Mouse (Mus musculus) macrophage (primary cell): ENCODE results near the gene Fam72a. TPM values are rescaled to one million over a fixed set of nuclear protein-coding genes. Genes with fewer than 3 reads are reported as not detected.
A peak's percentile ranks its signal among the peaks of the same experiment; 100 is the strongest.

Source experiments
- H3K27ac ChIP-seq: fragments of 350-480 bp; formaldehyde crosslinking; 2 replicates; pipeline ENCODE4 v1.9.0; 2021
- H3K36me3 ChIP-seq: fragments of 350-480 bp; formaldehyde crosslinking; 2 replicates; pipeline ENCODE4 v1.9.0; 2021; ENCODE audit errors: inconsistent target
- H3K4me3 ChIP-seq: fragments of 350-480 bp; formaldehyde crosslinking; 2 replicates; pipeline ENCODE4 v1.9.0; 2021; ENCODE audit errors: inconsistent target
- H3K79me2 ChIP-seq: fragments of 350-480 bp; formaldehyde crosslinking; 2 replicates; pipeline ENCODE4 v1.9.0; 2021; ENCODE audit errors: inconsistent target
- WGBS: methylation state at CpG from one replicate; pipeline ENCODE4 v1.1.7; 2026; ENCODE audit warnings: inconsistent platforms; ENCODE audit not compliant: missing documents; 5-methylcytosine and 5-hydroxymethylcytosine counted together
- polyA plus RNA-seq: library from polyadenylated mRNA; stranded (reverse); fragments of 250-400 nt; gene quantifications from 3 replicates; pipeline ENCODE4 v1.2.4, GENCODE M21; 2018; ENCODE audit warnings: inconsistent platforms
- total RNA-seq, 78 experiments: library from RNA; depleted of rRNA; stranded (reverse); fragments of 250-400 nt; gene quantifications; 1 replicate in 9 of 78; 2 replicates in 24 of 78; 3 replicates in 43 of 78; 4 replicates in 2 of 78; pipeline ENCODE4 v1.2.4; 2018; ENCODE audit warnings: inconsistent platforms in 56 of 78

Fam72a gene
- 10 to 100 TPM in 10 of 26 experiments, 1 to 10 TPM in 16; 1.0 to 19.6 (median 5.3) TPM for total RNA-seq (2018; cell fraction: chromatin; rRNA removed)
- total RNA-seq (2018; cell fraction: cytosol; rRNA removed) = 10 to 100 TPM in 2 of 26 experiments, 1 to 10 TPM in 23, under 1 TPM in 1; 0.85 to 11.1 (median 3.3) TPM
- 10 to 100 TPM in 13 of 26 experiments, 1 to 10 TPM in 13; 2.0 to 33.8 (median 9.0) TPM for total RNA-seq (2018; cell fraction: nucleus; rRNA removed)
- 1.5 to 5.9 TPM (median 2.1 TPM) in 3 replicates for polyA plus RNA-seq

DNA sequence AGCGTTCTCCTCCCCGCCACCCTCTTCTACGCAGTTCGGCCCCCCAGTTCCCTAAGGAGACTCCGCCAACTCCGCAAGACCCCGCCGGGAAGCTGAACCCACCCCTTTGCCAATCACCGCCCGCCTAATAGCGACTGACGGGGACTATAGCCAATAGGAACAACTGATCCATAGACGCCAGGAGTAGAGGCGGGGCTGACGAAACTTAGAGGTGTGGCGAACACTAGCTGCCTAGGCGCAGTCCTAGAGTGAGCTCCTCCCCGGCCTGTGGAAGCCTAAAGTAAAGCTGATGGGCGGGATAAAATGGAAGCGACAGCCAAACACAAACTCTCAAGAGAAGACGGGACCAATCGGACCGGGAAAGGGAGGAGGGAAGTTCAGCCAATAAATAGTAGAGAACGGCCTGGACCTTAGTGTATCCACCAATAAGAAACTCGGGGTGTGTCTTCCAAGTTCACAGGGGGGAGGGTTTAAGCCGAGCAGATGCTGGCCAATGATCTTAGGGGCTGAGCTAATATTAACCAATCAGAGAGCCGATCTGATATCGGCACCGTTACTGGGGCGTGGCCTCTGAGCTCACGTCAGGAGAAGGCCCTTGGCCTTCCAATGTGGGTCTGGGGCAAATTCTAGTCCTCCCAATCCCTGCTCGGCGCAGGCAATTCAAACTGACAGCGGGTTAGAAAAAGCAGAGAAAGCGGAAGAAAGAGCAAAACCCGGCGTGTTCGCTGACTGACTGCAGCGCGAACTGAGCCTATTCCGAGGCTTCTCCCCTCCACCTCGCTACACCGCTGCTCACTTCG, at the start of gene Fam72a, which contains the start of gene Srgap2:
Gene Fam72a (plus strand): TSS at position 623 of the 800 bp plus-strand sequence.
Gene Srgap2 (minus strand): TSS at position 72 of the 800 bp plus-strand sequence.
- no peaks in the 10 kb centered on the region for H3K36me3 ChIP-seq
- 2% methylated on average over 36 of the region's 44 CpGs for WGBS

DNA sequence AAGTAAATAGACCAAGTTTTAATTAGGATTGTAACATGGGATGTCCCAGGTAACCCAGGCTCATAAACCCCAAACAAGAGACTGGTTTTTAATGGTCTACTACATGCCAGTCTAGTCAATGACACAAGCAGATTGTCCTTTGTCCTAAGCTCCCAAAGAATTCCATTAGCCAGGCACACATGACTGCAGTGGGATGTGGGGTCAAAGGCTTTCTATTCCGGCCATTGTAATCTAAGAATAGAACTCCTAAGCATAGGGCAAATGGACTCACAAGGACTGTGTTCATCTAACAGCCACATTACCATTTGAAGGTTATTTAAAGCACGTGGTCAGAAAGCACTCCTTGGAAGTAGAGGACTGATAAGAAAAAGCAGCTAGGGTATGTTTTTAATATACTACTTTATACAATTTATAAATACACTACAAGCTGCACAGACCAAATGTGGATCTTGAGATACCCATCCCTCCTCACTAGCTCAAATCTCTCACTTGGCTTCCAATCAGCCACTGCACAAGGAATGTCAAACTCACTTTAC, 48.9 kb upstream of the Fam72a start:
- no peaks in the 10 kb centered on the region for H3K36me3 ChIP-seq
- peaks cover 99% of the 10 kb centered on the region for H3K79me2 ChIP-seq
- H3K27ac ChIP-seq = no peak overlapping the region
- H3K4me3 ChIP-seq = no peak overlapping the region
- WGBS = 94% methylated on average over 2 of the region's 2 CpGs

More for the DNA sequence above, at the start of gene Fam72a, which contains the start of gene Srgap2:
- Histone ChIP-seq H3K79me2 (peaks cover 67% of the 10 kb centered on the region), H3K4me3 (peak within 1 kb of the TSS; percentile 80), H3K27ac (peak within 1 kb of the TSS; percentile 91)

- no peaks in the 10 kb centered on the region for H3K36me3 ChIP-seq
- H3K27ac ChIP-seq = peak overlapping the region; percentile 19; the same call in 1 of the 2 replicates
- H3K79me2 ChIP-seq = peaks cover 100% of the 10 kb centered on the region
- no peak overlapping the region for H3K4me3 ChIP-seq
Measured at GRCm38 (mm10) chr1:131481391-131481790, 46.3 kb upstream of the Fam72a start.

DNA sequence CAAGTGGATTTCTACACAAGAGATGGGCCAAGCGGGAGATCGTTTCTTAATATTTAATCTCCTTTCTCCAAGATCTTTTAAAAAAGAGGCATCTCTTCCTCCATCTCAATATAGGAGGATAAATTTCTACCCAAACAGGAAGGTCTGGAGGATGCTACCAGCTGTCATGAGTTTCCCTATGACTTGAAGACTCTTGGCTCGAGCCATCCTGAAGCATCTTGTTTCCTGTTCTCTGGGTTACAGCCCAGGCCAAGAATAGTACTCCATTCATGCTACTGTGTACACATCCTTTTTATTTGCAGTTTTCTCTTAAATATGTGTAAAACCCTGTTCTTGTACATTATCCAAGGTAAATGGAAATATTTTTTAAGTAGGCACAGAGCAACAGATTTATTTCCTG, 45.5 kb upstream of the Fam72a start:
- H3K79me2 ChIP-seq = peaks cover 100% of the 10 kb centered on the region
- H3K27ac ChIP-seq = peak overlapping the region; percentile 19
- no peak overlapping the region for H3K4me3 ChIP-seq
- 0% methylated on average over 1 of the region's 3 CpGs for WGBS
- H3K36me3 ChIP-seq = no peaks in the 10 kb centered on the region

GRCm38 (mm10) chr1:131486094-131486850, 41.4 kb upstream of the Fam72a start:
- Histone ChIP-seq H3K27ac (no peak overlapping the region), H3K79me2 (peaks cover 100% of the 10 kb centered on the region), H3K36me3 (no peaks in the 10 kb centered on the region), H3K4me3 (no peak overlapping the region)
- WGBS = 73% methylated on average over 4 of the region's 5 CpGs

- Histone ChIP-seq H3K27ac (no peak overlapping the region), H3K4me3 (no peak overlapping the region), H3K36me3 (no peaks in the 10 kb centered on the region), H3K79me2 (peaks cover 100% of the 10 kb centered on the region)
- 100% methylated on average over 3 of the region's 3 CpGs for WGBS
Measured at GRCm38 (mm10) chr1:131489312-131489711, 38.4 kb upstream of the Fam72a start.

GRCm38 (mm10) chr1:131491579-131491978, 36.1 kb upstream of the Fam72a start:
- H3K79me2 ChIP-seq = peaks cover 100% of the 10 kb centered on the region
- no peak overlapping the region for H3K4me3 ChIP-seq
- 100% methylated on average over 4 of the region's 4 CpGs for WGBS
- H3K27ac ChIP-seq = no peak overlapping the region
- H3K36me3 ChIP-seq = no peaks in the 10 kb centered on the region

- Histone ChIP-seq H3K79me2 (peaks cover 100% of the 10 kb centered on the region), H3K4me3 (no peak overlapping the region), H3K27ac (peak overlapping the region; percentile 45), H3K36me3 (no peaks in the 10 kb centered on the region)
- 12% methylated on average over 2 of the region's 2 CpGs for WGBS
Measured at GRCm38 (mm10) chr1:131492360-131492759, 35.3 kb upstream of the Fam72a start.

DNA sequence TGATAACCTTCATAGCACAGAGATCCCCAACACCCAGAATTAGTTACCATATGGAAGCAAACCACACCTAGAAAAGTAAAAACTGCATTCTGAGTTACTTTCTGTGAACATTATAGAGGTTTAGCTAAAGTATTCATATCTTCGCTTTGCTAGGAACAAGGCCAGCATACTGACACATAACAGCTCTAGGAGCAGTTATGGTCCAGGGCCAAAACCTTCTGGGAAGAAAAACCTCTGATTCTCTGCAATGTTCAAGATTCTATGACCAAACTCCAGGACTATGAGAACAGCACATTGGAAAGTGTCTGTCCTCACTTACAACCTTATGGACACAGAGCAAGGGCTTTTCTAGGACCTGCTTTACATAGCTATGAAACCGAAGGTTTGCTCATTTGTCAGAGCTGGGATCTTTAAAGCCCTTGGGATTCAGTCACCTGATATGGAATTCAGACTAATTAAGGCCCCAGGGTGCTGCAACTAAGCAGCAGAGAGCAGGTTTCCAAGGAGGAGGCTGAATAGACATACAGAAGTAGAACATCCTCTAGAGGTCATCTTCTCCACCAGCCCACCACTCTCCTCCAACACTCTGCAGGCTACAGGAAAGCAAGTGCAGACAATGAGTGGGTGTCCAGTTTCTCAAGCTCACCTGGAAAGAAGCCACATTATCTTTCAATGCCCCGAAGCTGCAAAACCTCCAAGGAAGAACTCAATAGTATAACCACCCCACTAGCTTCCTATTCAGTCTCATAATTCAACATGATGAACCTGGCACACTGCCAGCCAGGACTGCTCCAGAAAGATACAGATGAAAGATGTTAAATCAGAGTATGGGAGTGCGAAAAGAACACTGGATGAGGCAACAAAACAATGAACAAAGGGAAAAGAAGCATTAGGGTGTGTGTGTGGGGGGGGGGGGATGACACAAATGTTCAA, 33.5 kb upstream of the Fam72a start:
- 76% methylated on average over 4 of the region's 4 CpGs for WGBS
- Histone ChIP-seq H3K79me2 (peaks cover 100% of the 10 kb centered on the region), H3K27ac (no peak overlapping the region), H3K4me3 (no peak overlapping the region), H3K36me3 (no peaks in the 10 kb centered on the region)

DNA sequence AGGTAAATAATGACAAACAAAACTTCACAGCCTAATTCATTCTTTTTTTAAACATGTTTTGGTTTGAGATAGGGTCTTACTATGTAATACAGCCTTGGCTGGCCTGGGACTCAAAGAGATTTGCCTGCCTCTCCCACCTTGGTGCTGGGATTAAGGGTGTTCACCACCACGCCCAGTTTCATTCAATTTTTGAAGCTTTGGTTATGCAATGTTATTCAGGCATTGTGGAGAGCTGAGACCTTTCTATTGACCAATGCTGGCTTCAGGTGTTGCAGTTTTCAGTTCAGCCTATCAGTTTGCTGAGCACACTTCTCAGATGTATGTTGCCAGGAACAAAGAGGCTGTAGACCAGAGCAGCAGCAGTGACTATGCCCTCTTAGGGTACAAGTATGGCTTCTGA, 29.5 kb upstream of the Fam72a start:
- WGBS = 100% methylated on average over 1 of the region's 1 CpGs
- no peak overlapping the region for H3K4me3 ChIP-seq
- no peak overlapping the region for H3K27ac ChIP-seq
- 0 out of 2 replicates have a peak, but pooled peaks cover 8% of the 10 kb centered on the region for H3K36me3 ChIP-seq
- H3K79me2 ChIP-seq = peaks cover 100% of the 10 kb centered on the region

- peak overlapping the region; percentile 35 for H3K27ac ChIP-seq
- WGBS = 0% methylated on average over 1 of the region's 1 CpGs
- peaks cover 100% of the 10 kb centered on the region for H3K79me2 ChIP-seq
- H3K36me3 ChIP-seq = peaks cover 8% of the 10 kb centered on the region; the same call in 1 of the 2 replicates
- H3K4me3 ChIP-seq = no peak overlapping the region
Measured at GRCm38 (mm10) chr1:131501681-131502080, 26.0 kb upstream of the Fam72a start.

DNA sequence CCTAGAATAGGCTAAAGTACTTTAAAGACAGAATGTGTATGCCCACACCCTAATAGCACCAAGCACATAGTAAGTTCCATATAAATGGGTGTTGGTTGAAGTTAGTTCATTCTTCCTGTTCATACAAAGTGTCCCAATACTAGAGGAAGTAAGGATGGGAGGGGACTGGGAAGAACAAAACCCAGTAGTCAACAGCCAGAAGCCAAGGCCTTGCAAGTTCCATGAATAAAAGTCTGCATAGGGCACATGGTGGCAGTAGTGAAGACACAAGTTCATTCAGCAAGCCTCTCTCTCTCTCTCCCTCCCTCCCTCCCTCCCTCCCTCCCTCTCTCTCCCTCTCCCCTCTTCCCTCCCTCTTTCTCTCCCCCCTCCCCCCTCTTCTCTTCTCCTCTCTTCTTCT, 16.6 kb upstream of the Fam72a start:
- Histone ChIP-seq H3K79me2 (peaks cover 100% of the 10 kb centered on the region), H3K36me3 (peaks cover 7% of the 10 kb centered on the region; the same call in 1 of the 2 replicates), H3K4me3 (no peak overlapping the region), H3K27ac (no peak overlapping the region)

DNA sequence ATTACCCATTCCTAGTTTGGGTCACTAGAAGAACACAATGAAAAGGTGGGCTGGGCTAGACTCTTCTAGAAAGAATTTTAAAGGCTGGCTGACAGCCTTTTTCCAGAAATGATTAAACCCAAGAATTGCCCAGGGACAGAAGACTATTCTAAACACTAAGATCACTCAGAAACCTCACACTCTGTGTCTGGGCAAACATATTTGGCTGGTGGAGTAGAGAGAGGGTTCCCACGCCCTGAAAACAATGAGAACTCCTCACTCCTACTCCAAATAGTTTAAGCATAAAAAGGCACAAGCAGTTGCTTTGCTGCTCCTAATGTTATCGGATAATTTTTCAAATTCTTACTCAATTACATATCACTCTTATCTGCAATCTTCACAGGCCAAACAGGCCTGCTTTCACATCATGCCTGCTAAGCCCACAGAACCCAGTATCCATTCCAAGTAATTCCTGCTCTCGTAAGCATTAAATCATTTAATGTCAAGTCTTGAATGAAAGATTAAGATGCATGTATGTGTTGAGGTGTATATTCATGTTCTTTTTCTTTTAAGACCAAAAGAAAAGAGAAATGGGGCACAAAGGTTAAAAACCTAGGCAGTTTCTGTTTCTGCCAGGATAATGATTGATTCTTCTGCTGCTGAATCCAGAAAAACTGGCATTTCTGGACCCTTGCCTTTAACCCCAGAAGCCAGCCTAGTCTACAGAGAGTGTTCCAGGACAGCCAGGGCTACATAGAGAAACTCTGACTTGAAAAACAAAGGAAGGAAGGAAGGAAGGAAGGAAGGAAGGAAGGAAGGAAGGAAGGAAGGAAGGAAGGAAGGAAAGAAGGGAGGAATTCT, 15.8 kb upstream of the Fam72a start:
- 100% methylated on average over 3 of the region's 3 CpGs for WGBS
- H3K4me3 ChIP-seq = no peak overlapping the region
- no peak overlapping the region for H3K27ac ChIP-seq
- peaks cover 100% of the 10 kb centered on the region for H3K79me2 ChIP-seq
- H3K36me3 ChIP-seq = 0 out of 2 replicates have a peak, but pooled peaks cover 8% of the 10 kb centered on the region
